8 mouse cellular contexts compared by ENCODE assay signal in genomic region chr16:91729821-91730441, GRCm38 (mm10). TPM values are rescaled to one million over a fixed set of nuclear protein-coding genes. Genes with fewer than 3 reads are reported as not detected.
DNase-seq lines count a peak whose midpoint lies in the region; ATAC-seq and TF ChIP-seq lines count a peak whose summit lies in the region.

No protein-coding gene starts in this region.

- H3K9me3 ChIP-seq in forebrain, embryonic 16.5 days (ENCODE audit: control insufficient read depth, low read length), result no peaks in the 10 kb centered on the region
- H3K9me3 ChIP-seq in intestine, embryonic 14.5 days (ENCODE audit: control insufficient read depth, low read length), result no peaks in the 10 kb centered on the region
- H3K9me3 ChIP-seq in liver, postnatal 0 days (ENCODE audit: low read length), result no peaks in the 10 kb centered on the region

- no peak for TF ChIP-seq CTCF in liver, postnatal 0 days (IDR thresholded peaks at IDR 0.05; ENCODE audit: low read depth)

- no peaks in the 10 kb centered on the region for H3K36me3 ChIP-seq in forebrain, embryonic 16.5 days (ENCODE audit: control insufficient read depth, insufficient read depth)
- H3K36me3 ChIP-seq in intestine, embryonic 14.5 days (ENCODE audit: control insufficient read depth, insufficient read depth, low read length), result no peaks in the 10 kb centered on the region
- no peaks in the 10 kb centered on the region for H3K36me3 ChIP-seq in liver, postnatal 0 days (replicated peaks; ENCODE audit: insufficient read depth, low read length)

- H3K4me2 ChIP-seq in forebrain, embryonic 16.5 days (ENCODE audit: low read length), result peak overlapping the region; percentile 89
- H3K4me2 ChIP-seq in intestine, embryonic 14.5 days (ENCODE audit: low read length), result peak overlapping the region; percentile 69
- peak overlapping the region; percentile 95 for H3K4me2 ChIP-seq in liver, postnatal 0 days (ENCODE audit: low read depth, low read length)

- H3K27me3 ChIP-seq in forebrain, embryonic 16.5 days (replicated peaks; ENCODE audit: control insufficient read depth, insufficient read depth, low read length), result no peaks in the 10 kb centered on the region
- no peaks in the 10 kb centered on the region for H3K27me3 ChIP-seq in intestine, embryonic 14.5 days (replicated peaks; ENCODE audit: control insufficient read depth, insufficient read depth, low read length)
- peaks cover 13% of the 10 kb centered on the region for H3K27me3 ChIP-seq in liver, postnatal 0 days (ENCODE audit: insufficient read depth, low read length)

- under 1% methylated on average over 37 of the region's 44 CpGs for WGBS in forebrain, embryonic 16.5 days
- WGBS in intestine, embryonic 14.5 days, result under 1% methylated on average over 37 of the region's 44 CpGs
- WGBS in liver, postnatal 0 days (ENCODE audit: insufficient replicate concordance), result under 1% methylated on average over 41 of the region's 44 CpGs

- no peak for TF ChIP-seq EP300 in liver, postnatal 0 days (IDR thresholded peaks at IDR 0.05; ENCODE audit: low read depth)

- H3K9ac ChIP-seq in forebrain, embryonic 16.5 days (replicated peaks; ENCODE audit: low read depth, low read length), result peak overlapping the region; percentile 92
- peak overlapping the region; percentile 81 for H3K9ac ChIP-seq in intestine, embryonic 14.5 days (ENCODE audit: low read length)
- H3K9ac ChIP-seq in liver, postnatal 0 days (replicated peaks), result peak overlapping the region; percentile 74

- peak overlapping the region; percentile 7; the same call in 1 of the 2 replicates for H3K27ac ChIP-seq in brown adipose tissue, adult 24 weeks (replicated peaks; ENCODE audit: low read depth, low read length)
- peak overlapping the region; percentile 96 for H3K27ac ChIP-seq in forebrain, embryonic 16.5 days (ENCODE audit: low read length)
- peak overlapping the region; percentile 87 for H3K27ac ChIP-seq in intestine, embryonic 14.5 days (ENCODE audit: low read depth)
- peak overlapping the region; percentile 82 for H3K27ac ChIP-seq in liver, postnatal 0 days (ENCODE audit: low read depth)

- H3K4me3 ChIP-seq in brown adipose tissue, adult 24 weeks (ENCODE audit: insufficient read depth, low read depth, low read length), result peak overlapping the region; percentile 66
- peak overlapping the region; percentile 93 for H3K4me3 ChIP-seq in forebrain, embryonic 16.5 days (replicated peaks; ENCODE audit: low read length)
- H3K4me3 ChIP-seq in intestine, embryonic 14.5 days (ENCODE audit: low read depth, low read length), result peak overlapping the region; percentile 84
- H3K4me3 ChIP-seq in liver, postnatal 0 days (ENCODE audit: low read depth, low read length), result peak overlapping the region; percentile 85

- ATAC-seq in forebrain, embryonic 16.5 days, result no peak
- ATAC-seq in intestine, embryonic 14.5 days (replicated peaks; ENCODE audit: low FRiP score, low TSS enrichment, low read depth), result no peak
- no peak for ATAC-seq in liver, postnatal 0 days
- ATAC-seq in inflammation-experienced regulatory T-cells, adult 6 months, result no peak

- H3K4me1 ChIP-seq in brown adipose tissue, adult 24 weeks (ENCODE audit: control insufficient read depth, insufficient read depth, insufficient read length, low read length), result peaks cover 10% of the 10 kb centered on the region
- H3K4me1 ChIP-seq in forebrain, embryonic 16.5 days (replicated peaks; ENCODE audit: control insufficient read depth, insufficient read depth, low read length), result peaks cover 45% of the 10 kb centered on the region
- H3K4me1 ChIP-seq in intestine, embryonic 14.5 days (replicated peaks; ENCODE audit: control insufficient read depth, insufficient read depth, low read length), result peaks cover 20% of the 10 kb centered on the region
- H3K4me1 ChIP-seq in liver, postnatal 0 days (ENCODE audit: insufficient read depth), result peaks cover 20% of the 10 kb centered on the region

- peak; percentile 21 to 38 for DNase-seq in spleen, adult 18-20 months
- no peak for DNase-seq in spleen, adult 12 weeks (ENCODE audit: low spot score)
- peak; percentile 80 for DNase-seq in intestine, embryonic 14.5 days (ENCODE audit: low spot score)
- DNase-seq in liver, postnatal 0 days, result peak; percentile 42
- peak; percentile 57 for DNase-seq in ovary, postnatal 36 days (ENCODE audit: low spot score)

RNA-seq across cellular contexts. Expression of gene Itsn1, which starts 0.8 kb away (rescaled TPM):
- 35.6 and 57.0 TPM in 2 replicates for polyA plus RNA-seq in brown adipose tissue, adult 24 weeks (2012; ENCODE audit: insufficient read depth, insufficient read length, missing spikeins)
- 86.3 and 94.3 TPM in 2 replicates for polyA plus RNA-seq in forebrain, embryonic 16.5 days (2015; fragmentation: Nextera tagmentation; extraction: Ambion mirVana)
- 22.5 and 22.7 TPM in 2 replicates for polyA plus RNA-seq in intestine, embryonic 14.5 days (2014; fragmentation: Nextera tagmentation; extraction: Ambion mirVana)
- polyA plus RNA-seq in liver, postnatal 0 days (2015; fragmentation: Nextera tagmentation; extraction: Ambion mirVana), result 17.5 and 19.7 TPM in 2 replicates
- 1 to 10 TPM in 2 of 3 experiments, under 1 TPM in 1; 0.74 to 4.1 (median 3.9) TPM for polyA plus RNA-seq in inflammation-experienced regulatory T-cells, adult 6 months (2017; shearing (Covaris generic))

RNA-seq across cellular contexts. Expression of gene Cryzl1, which starts 1.2 kb away (rescaled TPM):
- polyA plus RNA-seq in brown adipose tissue, adult 24 weeks (2012; ENCODE audit: insufficient read depth, insufficient read length, missing spikeins), result 41.2 and 41.5 TPM in 2 replicates
- 106 and 111 TPM in 2 replicates for polyA plus RNA-seq in forebrain, embryonic 16.5 days (2015; fragmentation: Nextera tagmentation; extraction: Ambion mirVana)
- polyA plus RNA-seq in intestine, embryonic 14.5 days (2014; fragmentation: Nextera tagmentation; extraction: Ambion mirVana), result 69.4 and 73.3 TPM in 2 replicates
- 27.3 and 27.4 TPM in 2 replicates for polyA plus RNA-seq in liver, postnatal 0 days (2015; fragmentation: Nextera tagmentation; extraction: Ambion mirVana)
- polyA plus RNA-seq in inflammation-experienced regulatory T-cells, adult 6 months (2017; shearing (Covaris generic)), result 10 to 100 TPM; 66.2 to 89.2 (median 79.6) TPM

RNA-seq across cellular contexts. Expression of gene Donson, which starts 41.4 kb away (rescaled TPM):
- 0.96 and 4.1 TPM in 2 replicates for polyA plus RNA-seq in brown adipose tissue, adult 24 weeks (2012; ENCODE audit: insufficient read depth, insufficient read length, missing spikeins)
- 19.8 and 23.8 TPM in 2 replicates for polyA plus RNA-seq in forebrain, embryonic 16.5 days (2015; fragmentation: Nextera tagmentation; extraction: Ambion mirVana)
- polyA plus RNA-seq in intestine, embryonic 14.5 days (2014; fragmentation: Nextera tagmentation; extraction: Ambion mirVana), result 24.3 and 24.7 TPM in 2 replicates
- polyA plus RNA-seq in liver, postnatal 0 days (2015; fragmentation: Nextera tagmentation; extraction: Ambion mirVana), result 12.4 and 14.2 TPM in 2 replicates
- 10 to 100 TPM; 16.4 to 30.5 (median 17.6) TPM for polyA plus RNA-seq in inflammation-experienced regulatory T-cells, adult 6 months (2017; shearing (Covaris generic))

Comparison
In these comparisons a context has a peak if more than half of its experiments do, and no peak if none do; other contexts are left out.
1. H3K27ac ChIP-seq: peak in every context shown above with its lines; median percentile 96 in forebrain, embryonic 16.5 days; 87 in intestine, embryonic 14.5 days; 82 in liver, postnatal 0 days; 7 in brown adipose tissue, adult 24 weeks.